Mouse (Mus musculus): ENCODE measurements around the gene Frmpd4. TPM values are rescaled to one million over a fixed set of nuclear protein-coding genes. Genes with fewer than 3 reads are reported as not detected.

The Frmpd4 gene
- polyA plus RNA-seq, 1 experiment: not detected

DNA sequence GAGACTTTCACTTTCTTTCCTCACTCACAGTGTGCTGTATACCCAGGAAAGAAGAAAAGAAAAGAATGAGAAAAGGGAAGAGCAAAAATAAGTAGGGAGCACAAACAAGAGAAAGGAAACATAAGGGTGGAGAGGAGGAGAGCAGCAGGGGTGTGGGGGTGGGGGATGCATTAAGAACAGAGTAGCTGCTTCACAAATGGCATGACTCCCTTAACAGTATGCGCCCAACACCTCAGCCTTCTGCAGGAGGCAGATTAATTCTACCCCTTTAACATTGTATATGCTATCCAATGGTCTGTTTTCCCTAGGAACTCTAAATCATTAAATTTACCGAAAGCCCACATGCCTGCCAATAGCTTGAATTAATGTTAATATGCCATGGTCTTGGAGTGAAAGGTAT is 766.9 kb downstream of the Frmpd4 start:
- H3K27me3 ChIP-seq (ENCODE audit: control insufficient read depth): no peaks in the 10 kb centered on the region
- no peak overlapping the region for H3K4me3 ChIP-seq (replicated peaks)
- H3K4me1 ChIP-seq (ENCODE audit: control insufficient read depth): no peaks in the 10 kb centered on the region
- no peaks in the 10 kb centered on the region for H3K9me3 ChIP-seq (ENCODE audit: control insufficient read depth, low read length)
- TF ChIP-seq TAL1 (IDR thresholded peaks at IDR 0.05; ENCODE audit: low read length) (no peak), GATA1 (IDR thresholded peaks at IDR 0.05; ENCODE audit: low read length) (no peak)
- no peaks in the 10 kb centered on the region for H3K36me3 ChIP-seq (ENCODE audit: control insufficient read depth)

DNA sequence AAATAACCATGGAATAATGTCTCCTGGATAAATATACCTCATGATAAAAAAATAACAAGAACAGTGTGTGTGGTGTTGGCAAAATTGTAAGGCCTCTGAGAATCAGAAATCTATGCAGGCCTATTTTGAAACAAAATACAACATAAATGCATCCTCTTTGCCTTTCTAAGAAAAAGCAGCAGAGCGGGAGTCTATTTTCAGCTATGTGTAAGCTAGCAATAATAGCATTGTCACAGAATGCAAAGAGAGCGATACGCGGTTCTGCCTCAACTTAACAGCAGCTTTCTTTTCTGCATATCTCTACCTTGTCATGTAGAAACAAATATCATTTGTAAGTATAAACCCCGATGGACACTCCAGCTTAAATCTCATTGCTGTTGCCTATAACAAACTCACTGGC is 768.5 kb downstream of the Frmpd4 start:
- Histone ChIP-seq H3K4me3 (replicated peaks) (no peak overlapping the region), H3K4me1 (ENCODE audit: control insufficient read depth) (no peaks in the 10 kb centered on the region), H3K36me3 (ENCODE audit: control insufficient read depth) (no peaks in the 10 kb centered on the region), H3K27me3 (ENCODE audit: control insufficient read depth) (no peaks in the 10 kb centered on the region), H3K9me3 (ENCODE audit: control insufficient read depth, low read length) (no peaks in the 10 kb centered on the region)
- TF ChIP-seq TAL1 (IDR thresholded peaks at IDR 0.05; ENCODE audit: low read length) (no peak), GATA1 (IDR thresholded peaks at IDR 0.05; ENCODE audit: low read length) (no peak)

DNA sequence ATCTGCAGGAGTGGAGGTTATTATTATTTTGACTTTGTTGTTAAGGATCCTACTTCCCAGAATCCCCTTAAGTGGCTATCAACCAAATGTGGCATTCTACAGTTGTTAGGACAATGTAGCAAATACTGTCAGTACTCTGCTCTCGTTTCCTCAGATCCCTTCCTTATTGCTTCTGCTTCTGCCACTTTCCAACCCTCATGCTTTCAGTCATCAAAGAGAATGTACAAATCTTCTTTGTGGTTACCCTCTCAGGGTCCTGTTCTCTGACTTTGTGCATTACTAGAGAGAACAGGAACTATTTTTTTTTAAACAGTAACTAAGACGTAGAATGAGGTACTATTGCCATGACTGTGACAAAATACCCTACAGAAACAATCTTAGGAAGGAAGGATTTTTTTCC is 788.3 kb downstream of the Frmpd4 start:
- Histone ChIP-seq H3K27me3 (ENCODE audit: control insufficient read depth) (no peaks in the 10 kb centered on the region), H3K4me1 (ENCODE audit: control insufficient read depth) (no peaks in the 10 kb centered on the region), H3K9me3 (ENCODE audit: control insufficient read depth, low read length) (no peaks in the 10 kb centered on the region), H3K36me3 (ENCODE audit: control insufficient read depth) (no peaks in the 10 kb centered on the region), H3K4me3 (replicated peaks) (no peak overlapping the region)
- no peak for TF ChIP-seq GATA1 (IDR thresholded peaks at IDR 0.05; ENCODE audit: low read length)
- no peak for TF ChIP-seq TAL1 (IDR thresholded peaks at IDR 0.05; ENCODE audit: low read length)

DNA sequence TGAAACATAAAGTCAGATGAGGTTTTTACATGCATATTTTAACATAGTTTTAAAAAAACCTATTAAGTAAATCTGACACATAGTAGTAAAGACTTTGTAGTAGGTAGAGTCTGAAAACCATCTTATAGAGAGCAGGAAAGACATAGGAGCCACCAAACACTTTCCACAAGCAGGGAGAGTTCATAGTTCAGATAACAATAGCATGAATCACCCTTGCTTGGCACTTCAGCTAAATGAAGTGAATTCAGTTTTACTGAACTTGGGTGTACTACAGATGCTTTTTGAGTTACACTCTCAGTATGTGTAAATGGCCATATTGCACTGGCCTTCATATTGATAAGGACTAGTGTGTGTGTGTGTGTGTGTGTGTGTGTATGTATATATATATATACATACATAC is 793.5 kb downstream of the Frmpd4 start:
- Histone ChIP-seq H3K36me3 (ENCODE audit: control insufficient read depth) (no peaks in the 10 kb centered on the region), H3K4me1 (ENCODE audit: control insufficient read depth) (no peaks in the 10 kb centered on the region), H3K4me3 (replicated peaks) (no peak overlapping the region), H3K9me3 (ENCODE audit: control insufficient read depth, low read length) (no peaks in the 10 kb centered on the region), H3K27me3 (ENCODE audit: control insufficient read depth) (no peaks in the 10 kb centered on the region)
- TF ChIP-seq TAL1 (IDR thresholded peaks at IDR 0.05; ENCODE audit: low read length) (no peak), GATA1 (IDR thresholded peaks at IDR 0.05; ENCODE audit: low read length) (no peak)

DNA sequence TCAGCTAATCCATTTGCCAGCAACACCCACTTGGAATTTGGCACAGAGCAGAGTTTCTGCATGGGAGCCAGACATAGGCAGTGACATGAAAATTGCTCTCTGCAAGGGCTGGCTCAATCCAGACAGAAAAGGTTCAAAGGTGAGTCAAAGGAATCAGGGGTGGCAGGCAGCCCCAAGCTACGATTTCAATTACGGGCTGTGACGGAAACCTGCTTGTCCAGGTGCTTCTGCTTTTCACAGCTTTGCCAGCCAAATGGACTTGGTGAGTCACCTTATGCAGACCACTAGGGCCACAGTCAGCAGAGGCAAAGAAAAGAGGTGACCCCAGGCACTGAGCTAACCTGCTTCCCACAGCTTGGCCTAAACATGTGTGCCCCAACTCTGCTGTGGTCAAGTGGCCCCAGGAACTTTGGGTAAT is 857.5 kb downstream of the Frmpd4 start:
- Histone ChIP-seq H3K27me3 (ENCODE audit: control insufficient read depth) (no peaks in the 10 kb centered on the region), H3K36me3 (ENCODE audit: control insufficient read depth) (no peaks in the 10 kb centered on the region), H3K9me3 (ENCODE audit: control insufficient read depth, low read length) (no peaks in the 10 kb centered on the region), H3K4me1 (ENCODE audit: control insufficient read depth) (no peaks in the 10 kb centered on the region), H3K4me3 (replicated peaks) (no peak overlapping the region)
- TF ChIP-seq TAL1 (IDR thresholded peaks at IDR 0.05; ENCODE audit: low read length) (no peak), GATA1 (IDR thresholded peaks at IDR 0.05; ENCODE audit: low read length) (no peak)

DNA sequence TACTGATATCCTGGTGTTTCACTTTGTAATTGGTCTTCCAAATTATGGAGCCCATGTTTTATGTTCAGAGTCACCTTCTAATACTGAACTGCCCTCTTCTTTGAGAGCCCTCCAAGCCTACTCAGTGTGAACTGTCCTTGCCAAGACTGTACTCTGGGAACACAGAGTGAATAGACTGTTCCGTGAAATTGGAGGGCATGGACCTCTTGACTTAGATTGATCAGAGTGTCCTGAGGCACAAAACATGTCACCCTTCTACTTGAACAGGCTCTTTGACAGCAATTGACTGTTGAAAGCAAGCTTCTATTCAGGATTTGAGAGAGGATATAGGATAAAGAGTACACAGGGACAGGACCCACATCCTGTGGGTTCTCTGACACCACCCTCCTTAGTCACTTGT is 857.9 kb downstream of the Frmpd4 start:
- H3K4me1 ChIP-seq (ENCODE audit: control insufficient read depth): no peaks in the 10 kb centered on the region
- H3K4me3 ChIP-seq (replicated peaks): no peak overlapping the region
- H3K9me3 ChIP-seq (ENCODE audit: control insufficient read depth, low read length): no peaks in the 10 kb centered on the region
- no peaks in the 10 kb centered on the region for H3K36me3 ChIP-seq (ENCODE audit: control insufficient read depth)
- H3K27me3 ChIP-seq (ENCODE audit: control insufficient read depth): no peaks in the 10 kb centered on the region
- TF ChIP-seq GATA1 (IDR thresholded peaks at IDR 0.05; ENCODE audit: low read length): no peak
- no peak for TF ChIP-seq TAL1 (IDR thresholded peaks at IDR 0.05; ENCODE audit: low read length)

DNA sequence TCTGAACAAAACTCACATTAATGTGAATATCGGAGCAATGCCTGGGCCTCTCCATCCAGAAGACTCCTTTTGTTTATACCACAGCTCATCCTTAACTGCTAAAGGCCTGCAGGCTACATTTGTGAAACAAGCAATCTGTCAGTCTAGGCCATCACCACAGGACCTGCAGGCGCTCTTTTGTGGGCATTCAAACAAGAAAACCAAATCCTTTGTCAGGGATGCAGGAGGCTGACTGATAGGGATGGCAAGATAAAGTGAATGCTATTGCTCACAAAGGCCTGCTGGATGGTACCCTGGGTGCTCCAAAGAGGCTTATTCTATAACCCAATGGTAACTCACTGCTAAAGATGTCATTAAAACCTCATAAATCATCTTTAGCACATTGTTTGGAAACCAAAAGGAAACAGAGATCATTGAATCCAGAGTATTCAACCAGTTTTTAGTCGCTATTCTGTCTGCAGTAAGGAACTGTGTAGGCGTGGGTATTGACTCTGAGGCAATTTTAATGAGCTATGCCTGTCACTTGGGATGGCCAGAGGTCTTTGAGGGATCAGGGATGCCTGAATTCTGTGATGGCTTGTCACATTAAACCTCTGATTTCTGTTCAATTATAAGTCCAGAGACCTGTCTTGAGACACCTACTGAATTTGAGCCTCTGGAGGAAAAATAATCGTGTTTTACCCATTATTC is 922.1 kb downstream of the Frmpd4 start:
- Histone ChIP-seq H3K27me3 (ENCODE audit: control insufficient read depth) (no peaks in the 10 kb centered on the region), H3K36me3 (ENCODE audit: control insufficient read depth) (no peaks in the 10 kb centered on the region), H3K4me1 (ENCODE audit: control insufficient read depth) (no peaks in the 10 kb centered on the region), H3K4me3 (replicated peaks) (no peak overlapping the region), H3K9me3 (ENCODE audit: control insufficient read depth, low read length) (0 out of 2 replicates have a peak, but pooled peaks cover 2% of the 10 kb centered on the region)
- no peak for TF ChIP-seq TAL1 (IDR thresholded peaks at IDR 0.05; ENCODE audit: low read length)
- no peak for TF ChIP-seq GATA1 (IDR thresholded peaks at IDR 0.05; ENCODE audit: low read length)

DNA sequence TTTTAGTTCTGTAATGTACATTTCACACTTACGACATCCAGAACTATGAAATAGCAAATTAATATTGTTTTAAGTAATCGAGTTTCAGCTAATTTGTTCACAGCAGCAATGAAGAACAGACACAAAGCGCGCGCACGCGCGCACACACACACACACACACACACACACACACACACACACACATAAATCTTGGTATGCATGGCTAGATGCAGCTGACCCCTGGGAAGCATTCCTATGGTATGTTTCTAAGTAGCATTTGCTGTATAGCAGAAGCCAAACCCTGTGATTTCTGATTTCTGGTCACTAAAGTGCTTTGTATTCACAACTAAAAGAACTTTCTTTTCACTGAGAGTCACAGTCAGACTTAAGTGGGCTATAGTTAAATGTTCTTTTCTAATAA is 922.8 kb downstream of the Frmpd4 start:
- no peak for TF ChIP-seq GATA1 (IDR thresholded peaks at IDR 0.05; ENCODE audit: low read length)
- TF ChIP-seq TAL1 (IDR thresholded peaks at IDR 0.05; ENCODE audit: low read length): no peak
- Histone ChIP-seq H3K27me3 (ENCODE audit: control insufficient read depth) (no peaks in the 10 kb centered on the region), H3K4me3 (replicated peaks) (no peak overlapping the region), H3K36me3 (ENCODE audit: control insufficient read depth) (no peaks in the 10 kb centered on the region), H3K9me3 (ENCODE audit: control insufficient read depth, low read length) (0 out of 2 replicates have a peak, but pooled peaks cover 1% of the 10 kb centered on the region), H3K4me1 (ENCODE audit: control insufficient read depth) (no peaks in the 10 kb centered on the region)

DNA sequence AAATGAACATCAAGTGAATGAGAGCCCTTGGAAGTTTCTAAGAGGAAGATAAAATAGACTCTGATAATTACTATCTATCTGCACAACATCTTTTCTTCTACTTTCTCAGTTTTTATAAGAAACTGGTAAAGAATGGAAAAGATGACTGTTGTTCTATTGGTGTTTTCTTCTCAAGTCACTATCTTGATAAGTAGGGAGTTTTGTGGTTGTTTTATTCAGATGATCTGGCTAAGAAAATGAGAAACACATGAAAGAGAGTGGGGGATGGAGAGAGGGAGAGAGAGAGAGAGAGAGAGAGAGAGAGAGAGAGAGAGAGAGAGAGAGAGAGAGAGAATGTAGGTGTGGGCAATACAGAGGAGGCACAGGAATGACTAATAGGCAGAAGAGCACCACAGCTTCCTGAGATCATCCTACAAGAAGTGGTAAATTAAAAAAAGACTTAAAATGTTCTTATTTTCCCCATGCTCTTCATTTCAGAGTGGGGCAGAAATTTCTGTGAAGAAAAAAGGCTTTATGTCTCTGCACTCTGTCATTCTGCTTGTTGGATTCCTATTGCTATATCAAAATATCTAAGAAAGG is 979.3 kb downstream of the Frmpd4 start:
- Histone ChIP-seq H3K9me3 (ENCODE audit: control insufficient read depth, low read length) (no peaks in the 10 kb centered on the region), H3K27me3 (ENCODE audit: control insufficient read depth) (no peaks in the 10 kb centered on the region), H3K36me3 (ENCODE audit: control insufficient read depth) (no peaks in the 10 kb centered on the region), H3K4me1 (ENCODE audit: control insufficient read depth) (no peaks in the 10 kb centered on the region), H3K4me3 (replicated peaks) (no peak overlapping the region)
- TF ChIP-seq TAL1 (IDR thresholded peaks at IDR 0.05; ENCODE audit: low read length) (no peak), GATA1 (IDR thresholded peaks at IDR 0.05; ENCODE audit: low read length) (no peak)

Data from erythroblast, embryonic 14.5 days (primary cell).